Mouse (Mus musculus) embryonic stem cell, embryonic (primary cell): Measurements from ENCODE around the gene Mgrn1.

ENCODE experiments used
- CTCF ChIA-PET, 4 experiments: fragments of 300-600 bp in 2 of 4; fragments of 350-600 bp in 2 of 4; sonication (Branson Sonifier 250); formaldehyde crosslinking; loops; one replicate each; lab custom pipeline; 2022; ENCODE audit warnings: inconsistent platforms in 2 of 4; lab: Charles Lee
- POLR2A ChIA-PET, 4 experiments: fragments of 300-600 bp in 2 of 4; fragments of 350-600 bp in 2 of 4; sonication (Branson Sonifier 250); formaldehyde crosslinking; loops; one replicate each; lab custom pipeline; 2022; ENCODE audit warnings: antibody characterized with exemption in 4 of 4, inconsistent platforms in 1 of 4; lab: Charles Lee

Gene Mgrn1

GRCm38 (mm10) chr16:4964731-4965391 lies 78.8 kb downstream of the Mgrn1 start:
- CTCF ChIA-PET = interaction anchor here in 3 of 4 experiments (0.7 to 1.6 kb wide), 6 partner anchors 15 to 335 kb away, joined by 3 to 5 read pairs (median 3); partner anchors contain the start of gene Cdip1 (in 1 of the 3)
- POLR2A ChIA-PET = interaction anchor here in 3 of 4 experiments (0.6 to 2.3 kb wide), 33 partner anchors 9 to 1096 kb away, joined by 3 to 14 read pairs (median 4); partner anchors contain the start of genes Glyr1 (in 2 of the 3), Nudt16l1 (in 2 of the 3), Rogdi (in 2 of the 3) and Ubn1 (in 2 of the 3)

- CTCF ChIA-PET = interaction anchor here in 2 of 4 experiments (0.7 to 1.3 kb wide), 3 partner anchors 14 to 234 kb away, joined by 3 to 4 read pairs (median 3); partner anchors contain the start of gene Cdip1 (in 1 of the 2)
- POLR2A ChIA-PET = interaction anchor here in 3 of 4 experiments (0.6 to 1.8 kb wide), 15 partner anchors 9 to 382 kb away, joined by 3 to 14 read pairs (median 4); partner anchors contain the start of genes Glyr1 (in 1 of the 3), Rogdi (in 1 of the 3), Ubald1 (in 1 of the 3) and Ubn1 (in 1 of the 3)
Measured at GRCm38 (mm10) chr16:4965392-4966129, 79.5 kb downstream of the Mgrn1 start.

- CTCF ChIA-PET = interaction anchor here in 1 of 4 experiments (1.3 kb wide), 1 partner anchor 301 kb away, joined by 3 read pairs; no protein-coding TSS in a partner anchor
- POLR2A ChIA-PET = interaction anchor here in 3 of 4 experiments (0.7 to 1.6 kb wide), 4 partner anchors 10 to 89 kb away, joined by 3 to 4 read pairs (median 4); partner anchors contain the start of gene Ubald1 (in 1 of the 3)
Measured at GRCm38 (mm10) chr16:4968426-4968825, 82.4 kb downstream of the Mgrn1 start.

GRCm38 (mm10) chr16:4969055-4969843 lies 83.2 kb downstream of the Mgrn1 start:
- POLR2A ChIA-PET = interaction anchor here in 2 of 4 experiments (1.3 to 1.6 kb wide), 2 partner anchors 9 to 18 kb away, joined by 4 read pairs; no protein-coding TSS in a partner anchor
- CTCF ChIA-PET = no interaction called here

GRCm38 (mm10) chr16:4971626-4972025 lies 85.6 kb downstream of the Mgrn1 start:
- POLR2A ChIA-PET = interaction anchor here in 3 of 4 experiments (0.6 to 3.0 kb wide), 21 partner anchors 9 to 284 kb away, joined by 3 to 16 read pairs (median 4); partner anchors contain the start of genes Rogdi (in 2 of the 3), Ubald1 (in 2 of the 3), Eef2kmt (in 1 of the 3) and Glyr1 (in 1 of the 3)
- CTCF ChIA-PET = interaction anchor here (0.6 to 2.0 kb wide), 6 partner anchors 8 to 71 kb away, joined by 3 to 5 read pairs (median 3); no protein-coding TSS in a partner anchor

GRCm38 (mm10) chr16:4974521-4974920 lies 88.5 kb downstream of the Mgrn1 start:
- CTCF ChIA-PET = interaction anchor here in 3 of 4 experiments (0.6 to 1.7 kb wide), 4 partner anchors 9 to 205 kb away, joined by 3 to 5 read pairs (median 3); no protein-coding TSS in a partner anchor
- POLR2A ChIA-PET = interaction anchor here in 3 of 4 experiments (0.6 to 2.6 kb wide), 13 partner anchors 8 to 433 kb away, joined by 3 to 9 read pairs (median 4); partner anchors contain the start of genes Anks3 (in 2 of the 3), Rogdi (in 2 of the 3), Glyr1 (in 1 of the 3) and Srl (in 1 of the 3)

- ChIA-PET CTCF (interaction anchor here in 2 of 4 experiments (0.6 kb wide), 2 partner anchors 19 to 171 kb away, joined by 3 to 13 read pairs; no protein-coding TSS in a partner anchor), POLR2A (interaction anchor here in 3 of 4 experiments (0.6 to 2.0 kb wide), 9 partner anchors 11 to 841 kb away, joined by 3 to 7 read pairs (median 4); partner anchors contain the start of genes Rogdi (in 2 of the 3), Anks3 (in 1 of the 3), Glyr1 (in 1 of the 3) and Ubald1 (in 1 of the 3))
Measured at GRCm38 (mm10) chr16:4976180-4976579, 90.1 kb downstream of the Mgrn1 start.

- CTCF ChIA-PET = interaction anchor here in 1 of 4 experiments (1.6 kb wide), 1 partner anchor 64 kb away, joined by 3 read pairs; no protein-coding TSS in a partner anchor
- POLR2A ChIA-PET = interaction anchor here in 3 of 4 experiments (0.6 to 1.2 kb wide), 4 partner anchors 10 to 272 kb away, joined by 3 to 4 read pairs (median 4); no protein-coding TSS in a partner anchor
Measured at GRCm38 (mm10) chr16:4978275-4979051, 92.4 kb downstream of the Mgrn1 start.

GRCm38 (mm10) chr16:4979755-4980380 lies 93.8 kb downstream of the Mgrn1 start:
- ChIA-PET CTCF (interaction anchor here (0.6 to 1.6 kb wide), 15 partner anchors 8 to 265 kb away, joined by 3 to 5 read pairs (median 3); partner anchors contain the start of genes Anks3 (in 1 of the 4) and Rogdi (in 1 of the 4)), POLR2A (interaction anchor here in 2 of 4 experiments (0.6 to 3.3 kb wide), 5 partner anchors 9 to 270 kb away, joined by 3 to 16 read pairs (median 3); partner anchors contain the start of genes Rogdi (in 1 of the 2) and Ubald1 (in 1 of the 2))

- CTCF ChIA-PET = interaction anchor here in 1 of 4 experiments (0.5 kb wide), 1 partner anchor 10 kb away, joined by 3 read pairs; no protein-coding TSS in a partner anchor
Measured at GRCm38 (mm10) chr16:4984717-4985116, 98.7 kb downstream of the Mgrn1 start.

More at GRCm38 (mm10) chr16:4984717-4985116, 98.7 kb downstream of the Mgrn1 start:
- POLR2A ChIA-PET = interaction anchor here in 3 of 4 experiments (0.8 to 5.0 kb wide), 7 partner anchors 10 to 65 kb away, joined by 3 to 21 read pairs (median 3); partner anchors contain the start of genes Rogdi (in 2 of the 3), Glyr1 (in 1 of the 3) and Ubn1 (in 1 of the 3)
